Mouse (Mus musculus): ENCODE measurements around the gene Pheta2. TPM values are rescaled to one million over a fixed set of nuclear protein-coding genes. Genes with fewer than 3 reads are reported as not detected.

Gene Pheta2
- polyA plus RNA-seq, 1 experiment: 1.8 TPM

DNA sequence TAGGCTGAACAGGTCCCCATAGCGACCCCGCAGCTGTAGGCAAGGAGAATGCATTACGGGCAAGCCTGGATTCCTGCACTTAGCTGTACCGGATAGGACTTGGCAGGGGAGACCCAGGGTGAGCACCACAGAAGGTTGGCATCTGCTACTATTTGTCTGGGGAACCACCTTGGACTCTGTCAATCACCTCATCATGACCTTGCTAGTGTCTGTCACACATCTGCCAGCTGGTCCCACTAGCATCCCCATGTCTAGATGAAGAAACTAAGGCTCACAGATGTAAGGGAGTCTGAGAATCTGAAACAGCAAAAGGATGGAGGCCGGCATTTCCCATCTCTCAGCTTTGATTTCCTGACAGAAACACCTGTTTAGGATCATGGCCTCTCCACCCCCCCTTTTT, 35.7 kb downstream of the Pheta2 start:
- TF ChIP-seq GATA1 (IDR thresholded peaks at IDR 0.05; ENCODE audit: low read length) (no peak), TAL1 (IDR thresholded peaks at IDR 0.05; ENCODE audit: low read length) (no peak)
- peaks cover 5% of the 10 kb centered on the region for H3K27me3 ChIP-seq (ENCODE audit: control insufficient read depth)

DNA sequence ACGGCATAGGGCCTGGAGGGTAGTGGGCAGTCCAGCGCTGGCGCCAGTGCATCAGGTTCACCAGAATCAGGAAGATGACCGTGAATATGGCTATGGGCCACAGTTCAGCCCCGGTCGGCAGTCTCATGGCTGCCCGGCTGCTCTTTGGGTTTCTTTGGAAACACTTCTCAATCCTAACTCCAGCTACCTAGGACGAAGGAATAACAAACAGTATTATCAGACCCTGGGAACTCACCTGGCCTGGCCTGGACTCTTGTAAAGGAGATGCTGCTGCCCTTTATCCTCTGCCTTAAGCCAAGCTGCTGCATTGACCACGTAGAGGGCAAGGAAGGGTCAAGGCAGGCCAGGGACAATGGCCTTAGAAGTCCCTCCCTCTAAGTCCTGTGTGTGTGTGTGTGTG, 37.1 kb downstream of the Pheta2 start:
- no peak for TF ChIP-seq GATA1 (IDR thresholded peaks at IDR 0.05; ENCODE audit: low read length)
- no peak for TF ChIP-seq TAL1 (IDR thresholded peaks at IDR 0.05; ENCODE audit: low read length)
- Histone ChIP-seq H3K4me1 (ENCODE audit: control insufficient read depth) (peaks cover 8% of the 10 kb centered on the region), H3K4me3 (replicated peaks) (no peak overlapping the region), H3K27me3 (ENCODE audit: control insufficient read depth) (peaks cover 13% of the 10 kb centered on the region), H3K9me3 (ENCODE audit: control insufficient read depth, low read length) (no peaks in the 10 kb centered on the region), H3K36me3 (ENCODE audit: control insufficient read depth) (peaks cover 12% of the 10 kb centered on the region; the same call in 1 of the 2 replicates)

More for the DNA sequence above, 35.7 kb downstream of the Pheta2 start:
- Histone ChIP-seq H3K4me3 (replicated peaks) (no peak overlapping the region), H3K36me3 (ENCODE audit: control insufficient read depth) (peaks cover 12% of the 10 kb centered on the region; the same call in 1 of the 2 replicates), H3K4me1 (ENCODE audit: control insufficient read depth) (no peaks in the 10 kb centered on the region), H3K9me3 (ENCODE audit: control insufficient read depth, low read length) (no peaks in the 10 kb centered on the region)

DNA sequence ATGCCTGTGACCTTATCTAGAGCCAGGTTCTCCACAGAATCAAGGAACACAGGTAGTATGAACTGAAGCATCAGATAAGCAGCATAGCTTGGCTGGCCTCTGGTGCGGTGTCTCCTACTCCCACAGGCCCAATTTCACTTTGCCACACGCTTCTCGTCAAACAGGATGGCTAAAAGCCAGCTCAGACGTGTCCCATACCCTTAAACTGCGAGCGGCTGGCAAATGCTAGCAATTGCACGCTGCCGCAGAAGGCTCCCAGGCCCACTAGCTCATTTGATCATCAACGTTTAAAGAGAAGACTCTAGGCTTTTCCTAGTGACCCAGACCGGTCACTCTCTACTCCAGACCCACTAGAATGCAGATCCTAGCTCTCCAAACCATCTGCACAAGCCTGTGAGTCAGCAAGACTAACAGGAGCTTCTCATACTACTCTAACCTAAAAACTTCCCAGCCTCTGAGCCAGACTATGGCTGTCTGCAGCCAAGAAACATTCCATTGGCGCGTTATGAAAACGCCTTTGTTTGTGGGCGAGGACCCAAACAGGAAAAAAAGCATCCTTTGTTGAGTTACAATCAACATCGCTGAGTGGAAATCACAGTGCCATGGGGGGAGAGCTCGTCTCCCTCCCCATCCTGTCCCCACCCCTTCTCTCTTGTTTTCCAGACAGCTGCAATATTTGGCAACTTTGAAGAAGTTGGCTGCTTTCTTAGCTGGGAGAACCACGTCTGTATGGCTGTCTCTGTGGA, 37.8 kb downstream of the Pheta2 start:
- TF ChIP-seq TAL1 (IDR thresholded peaks at IDR 0.05; ENCODE audit: low read length) (no peak), GATA1 (IDR thresholded peaks at IDR 0.05; ENCODE audit: low read length) (no peak)
- Histone ChIP-seq H3K36me3 (ENCODE audit: control insufficient read depth) (peaks cover 12% of the 10 kb centered on the region; the same call in 1 of the 2 replicates), H3K27me3 (ENCODE audit: control insufficient read depth) (peaks cover 13% of the 10 kb centered on the region), H3K9me3 (ENCODE audit: control insufficient read depth, low read length) (no peaks in the 10 kb centered on the region), H3K4me3 (replicated peaks) (no peak overlapping the region), H3K4me1 (ENCODE audit: control insufficient read depth) (peaks cover 8% of the 10 kb centered on the region)

DNA sequence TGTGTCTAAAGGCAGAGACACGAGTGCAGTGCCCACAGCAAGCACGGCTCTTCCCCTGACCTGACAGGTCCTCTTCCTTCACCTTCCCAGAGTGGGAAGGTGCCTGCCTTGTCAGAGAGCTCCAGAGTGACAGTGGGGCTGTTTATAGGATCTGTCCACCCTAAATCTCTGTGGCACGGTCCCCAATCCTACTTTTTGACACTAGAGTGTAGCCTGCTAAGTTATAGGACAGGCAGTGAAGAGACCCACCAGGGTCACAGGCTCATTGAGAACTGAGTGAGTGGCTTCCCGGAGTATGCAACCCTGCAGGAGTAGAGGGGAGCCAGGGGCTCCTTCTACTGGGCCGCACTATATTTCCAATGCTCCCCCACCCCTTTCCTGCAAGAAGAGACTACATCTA, 39.0 kb downstream of the Pheta2 start:
- no peak overlapping the region for H3K4me3 ChIP-seq (replicated peaks)
- H3K36me3 ChIP-seq (ENCODE audit: control insufficient read depth): peaks cover 12% of the 10 kb centered on the region; the same call in 1 of the 2 replicates
- H3K9me3 ChIP-seq (ENCODE audit: control insufficient read depth, low read length): no peaks in the 10 kb centered on the region
- peaks cover 13% of the 10 kb centered on the region for H3K27me3 ChIP-seq (ENCODE audit: control insufficient read depth)
- H3K4me1 ChIP-seq (ENCODE audit: control insufficient read depth): peaks cover 8% of the 10 kb centered on the region
- TF ChIP-seq GATA1 (IDR thresholded peaks at IDR 0.05; ENCODE audit: low read length): no peak
- no peak for TF ChIP-seq TAL1 (IDR thresholded peaks at IDR 0.05; ENCODE audit: low read length)

DNA sequence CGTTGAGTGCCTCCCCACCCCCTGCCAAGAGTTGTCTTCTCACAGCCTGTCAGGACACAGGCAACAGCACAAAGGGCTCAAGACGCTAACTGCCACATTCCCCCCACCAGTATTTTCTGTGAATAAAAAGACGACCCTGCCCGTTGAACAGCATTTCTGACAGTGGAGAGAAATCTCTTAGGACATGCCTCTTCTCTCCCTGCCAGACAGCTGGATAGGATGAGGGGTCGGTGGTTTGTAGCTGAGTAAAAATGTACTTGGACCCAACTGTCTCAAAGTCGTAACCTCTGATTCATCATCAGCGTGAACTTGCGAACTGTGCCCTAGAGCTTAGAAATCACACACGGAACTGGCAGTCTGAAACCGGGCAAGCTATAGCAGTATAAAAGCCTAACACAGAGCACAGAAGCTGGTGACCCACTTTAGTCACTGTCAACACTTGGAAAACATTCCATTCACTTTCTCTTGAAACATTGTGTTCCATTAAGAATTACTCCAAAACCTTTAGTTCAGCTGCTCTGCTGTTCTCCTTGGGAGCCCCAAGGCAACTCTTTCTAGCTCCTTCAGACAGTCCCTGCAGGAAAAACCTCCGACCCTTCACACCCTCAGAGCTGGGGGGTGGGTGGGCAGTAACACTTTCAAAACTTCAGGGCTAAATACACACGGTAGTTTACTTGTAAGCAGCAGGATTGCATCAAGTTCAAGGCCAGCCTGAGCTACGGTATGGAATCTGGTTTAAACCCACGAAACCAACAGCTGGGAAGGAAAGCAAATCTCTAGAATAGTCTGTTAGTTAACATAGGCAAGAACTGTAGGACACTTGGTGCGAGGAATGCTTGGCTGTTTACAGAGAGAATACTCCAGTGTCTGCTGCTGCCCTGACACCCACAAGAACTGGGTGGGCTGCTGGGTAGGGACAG, 39.8 kb downstream of the Pheta2 start:
- no peaks in the 10 kb centered on the region for H3K9me3 ChIP-seq (ENCODE audit: control insufficient read depth, low read length)
- H3K27me3 ChIP-seq (ENCODE audit: control insufficient read depth): peaks cover 13% of the 10 kb centered on the region
- TF ChIP-seq GATA1 (IDR thresholded peaks at IDR 0.05; ENCODE audit: low read length) (no peak), TAL1 (IDR thresholded peaks at IDR 0.05; ENCODE audit: low read length) (no peak)
- peaks cover 7% of the 10 kb centered on the region; the same call in 1 of the 2 replicates for H3K36me3 ChIP-seq (ENCODE audit: control insufficient read depth)
- no peak overlapping the region for H3K4me3 ChIP-seq (replicated peaks)
- peaks cover 8% of the 10 kb centered on the region for H3K4me1 ChIP-seq (ENCODE audit: control insufficient read depth)

DNA sequence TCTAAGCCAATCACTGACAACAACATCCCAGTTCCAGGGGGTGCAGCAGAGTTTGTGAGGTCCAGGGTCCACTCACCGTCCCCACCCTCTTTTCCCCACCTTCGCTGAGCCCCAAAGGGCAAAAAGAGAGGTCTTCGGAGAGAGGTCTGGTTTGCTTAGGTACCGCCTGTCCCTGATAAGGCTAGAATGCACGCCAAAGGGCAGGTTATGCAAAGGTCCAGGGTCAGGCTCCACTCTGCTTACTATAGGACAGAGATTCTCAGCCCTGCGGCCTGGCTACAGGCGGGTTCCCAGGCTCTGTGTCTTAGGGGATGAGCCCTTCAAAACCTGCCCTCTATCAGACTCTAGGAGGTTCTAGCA, 40.7 kb downstream of the Pheta2 start:
- Histone ChIP-seq H3K9me3 (ENCODE audit: control insufficient read depth, low read length) (no peaks in the 10 kb centered on the region), H3K4me3 (replicated peaks) (peak overlapping the region; percentile 52), H3K4me1 (ENCODE audit: control insufficient read depth) (peaks cover 8% of the 10 kb centered on the region), H3K36me3 (ENCODE audit: control insufficient read depth) (no peaks in the 10 kb centered on the region; the same call in 1 of the 2 replicates), H3K27me3 (ENCODE audit: control insufficient read depth) (peaks cover 11% of the 10 kb centered on the region)
- TF ChIP-seq GATA1 (IDR thresholded peaks at IDR 0.05; ENCODE audit: low read length) (no peak), TAL1 (IDR thresholded peaks at IDR 0.05; ENCODE audit: low read length) (no peak)

DNA sequence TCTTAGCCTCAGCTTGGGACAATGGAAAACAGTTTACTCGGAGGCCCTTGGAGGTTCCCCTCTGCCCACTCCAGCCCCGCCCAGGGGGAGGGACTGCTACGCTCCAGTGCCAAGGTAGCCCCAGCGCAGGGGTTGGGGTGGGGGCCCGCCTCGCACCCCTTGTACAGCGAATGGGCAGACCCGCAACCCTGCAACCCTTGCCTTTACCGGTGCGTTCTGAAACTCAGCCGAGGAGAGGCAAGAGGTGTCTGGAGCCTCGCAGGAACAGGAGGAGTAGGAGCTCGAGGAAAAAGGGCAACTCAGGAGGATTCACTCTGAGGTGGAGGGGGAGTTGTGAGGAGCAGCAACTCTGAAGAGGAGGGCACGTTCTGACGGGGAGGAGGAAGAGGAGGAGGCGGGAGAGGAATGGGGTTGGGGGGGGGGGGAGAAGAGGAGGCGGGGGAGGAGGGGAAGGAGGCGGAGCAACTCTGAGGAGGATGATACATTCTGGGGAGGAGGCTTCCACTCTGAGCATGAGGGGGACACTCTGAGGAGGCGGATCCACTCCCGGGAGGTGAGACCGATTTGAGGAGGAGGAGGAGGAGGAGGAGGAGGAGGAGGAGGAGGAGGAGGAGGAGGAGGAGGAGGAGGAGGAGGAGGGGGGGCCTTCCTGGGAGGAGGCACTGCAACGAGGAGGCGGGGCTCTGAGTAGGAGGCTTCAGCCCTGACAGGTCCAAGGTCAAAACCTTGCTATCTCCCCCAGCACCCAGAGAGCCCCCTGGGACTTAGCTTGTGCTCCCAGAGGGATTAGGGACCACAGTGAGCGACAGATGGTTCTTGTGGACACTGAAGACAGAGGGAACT, 41.4 kb downstream of the Pheta2 start, which contains the start of gene Cyp2d22:
Gene Cyp2d22 (minus strand): TSS at position 390 of the 843 bp plus-strand sequence.
- Histone ChIP-seq H3K36me3 (ENCODE audit: control insufficient read depth) (no peaks in the 10 kb centered on the region; the same call in 1 of the 2 replicates), H3K4me3 (replicated peaks) (peak within 1 kb of the TSS; percentile 52), H3K9me3 (ENCODE audit: control insufficient read depth, low read length) (no peaks in the 10 kb centered on the region), H3K4me1 (ENCODE audit: control insufficient read depth) (peaks cover 8% of the 10 kb centered on the region), H3K27me3 (ENCODE audit: control insufficient read depth) (peaks cover 11% of the 10 kb centered on the region)
- TF ChIP-seq GATA1 (IDR thresholded peaks at IDR 0.05; ENCODE audit: low read length) (no peak), TAL1 (IDR thresholded peaks at IDR 0.05; ENCODE audit: low read length) (no peak)

DNA sequence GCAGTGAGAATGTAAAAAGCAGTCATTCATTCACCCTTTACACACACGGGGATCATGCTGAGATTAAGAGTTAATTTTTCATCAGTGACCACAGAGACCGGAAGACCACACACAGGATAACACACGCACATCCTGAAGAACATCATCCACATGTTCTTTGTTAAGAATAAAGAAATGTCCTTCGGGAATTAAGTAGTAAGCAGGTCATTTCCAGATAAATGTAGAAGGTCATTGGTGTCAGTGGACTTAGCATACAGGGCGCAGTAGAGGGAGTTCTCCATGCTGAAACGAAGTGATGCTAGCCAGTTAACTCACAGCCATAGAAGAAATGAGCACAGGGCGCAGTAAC, 41.9 kb downstream of the Pheta2 start:
- Histone ChIP-seq H3K9me3 (ENCODE audit: control insufficient read depth, low read length) (no peaks in the 10 kb centered on the region), H3K27me3 (ENCODE audit: control insufficient read depth) (peaks cover 11% of the 10 kb centered on the region), H3K36me3 (ENCODE audit: control insufficient read depth) (no peaks in the 10 kb centered on the region; the same call in 1 of the 2 replicates), H3K4me3 (replicated peaks) (no peak overlapping the region), H3K4me1 (ENCODE audit: control insufficient read depth) (peaks cover 8% of the 10 kb centered on the region)
- TF ChIP-seq TAL1 (IDR thresholded peaks at IDR 0.05; ENCODE audit: low read length) (no peak), GATA1 (IDR thresholded peaks at IDR 0.05; ENCODE audit: low read length) (no peak)

Measured in erythroblast, embryonic 14.5 days (primary cell).